Mouse (Mus musculus) stomach, embryonic 15.5 days (tissue): Measurements from ENCODE around the gene Ffar3. TPM values are rescaled to one million over a fixed set of nuclear protein-coding genes. Genes with fewer than 3 reads are reported as not detected.

Source experiments
- ATAC-seq: fragments of 200-750 bp; cut with Nextera tagmentation; 2 replicates; pipeline ENCODE4 v1.8.0; 2017; ENCODE audit warnings: low read depth, moderate number of reproducible peaks, moderate TSS enrichment; ENCODE audit not compliant: insufficient read depth, low FRiP score
- H3K27ac ChIP-seq: fragments of 300-500 bp; sonication (generic); 2 replicates; pipeline ENCODE4 v1.5.1; 2015; ENCODE audit warnings: mild to moderate bottlenecking, inconsistent platforms
- H3K27me3 ChIP-seq: fragments of 300-500 bp; sonication (generic); replicated peaks from 2 replicates; pipeline ENCODE4 v1.6.1; 2015; ENCODE audit warnings: inconsistent platforms
- H3K36me3 ChIP-seq: fragments of 300-500 bp; sonication (generic); 2 replicates; pipeline ENCODE4 v1.6.1; 2015; ENCODE audit warnings: inconsistent platforms
- H3K4me1 ChIP-seq: fragments of 300-500 bp; sonication (generic); 2 replicates; pipeline ENCODE4 v1.6.1; 2015; ENCODE audit warnings: inconsistent platforms
- H3K4me2 ChIP-seq: fragments of 300-500 bp; sonication (generic); 2 replicates; pipeline ENCODE4 v1.6.1; 2015; ENCODE audit warnings: mild to moderate bottlenecking, inconsistent platforms
- H3K4me3 ChIP-seq: fragments of 300-500 bp; sonication (generic); replicated peaks from 2 replicates; pipeline ENCODE4 v1.5.1; 2015; ENCODE audit warnings: inconsistent platforms
- H3K9ac ChIP-seq: fragments of 300-500 bp; sonication (generic); 2 replicates; pipeline ENCODE4 v1.6.1; 2015; ENCODE audit warnings: inconsistent platforms
- H3K9me3 ChIP-seq: fragments of 300-500 bp; sonication (generic); 2 replicates; pipeline ENCODE4 v1.6.1; 2016; ENCODE audit warnings: inconsistent platforms
- WGBS: fragments of 180-500 bp; shearing (Covaris S2); methylation state at CpG from one replicate; pipeline ENCODE4 v1.1.7; 2015; 5-methylcytosine and 5-hydroxymethylcytosine counted together
- polyA plus RNA-seq: library from polyadenylated mRNA; unstranded; fragments of >200 nt; fragmentation: Nextera tagmentation; extraction: Ambion mirVana; gene quantifications from 2 replicates; pipeline ENCODE4 v1.2.1, GENCODE M21; 2015

Gene Ffar3
- polyA plus RNA-seq, 1 experiment from 2014 or later, result 0.41 TPM

DNA sequence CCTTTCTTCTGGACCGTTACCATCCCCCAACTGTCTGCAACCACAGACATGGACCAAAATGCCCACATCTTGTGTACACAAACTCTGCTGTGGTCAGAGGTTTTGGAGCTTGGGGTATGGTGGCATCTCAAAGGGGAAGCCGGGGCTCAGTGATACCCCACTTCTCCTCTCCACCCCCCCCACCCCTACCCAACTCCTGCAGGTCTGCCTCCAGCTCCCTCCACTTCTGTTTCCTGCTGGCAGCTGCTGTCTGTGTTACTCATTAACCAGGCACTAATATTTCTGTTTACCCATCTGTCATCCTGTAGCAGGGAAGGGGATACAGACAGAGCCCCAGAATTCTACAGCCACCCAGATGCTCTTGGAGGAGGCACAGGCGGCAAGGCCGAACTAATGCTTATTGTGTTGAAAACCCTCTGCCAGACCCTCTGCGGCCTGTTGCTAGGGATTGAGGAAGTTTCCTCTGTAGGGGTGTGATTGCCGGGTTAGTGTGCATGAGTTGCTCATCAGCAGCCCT, 43.6 kb downstream of the Ffar3 start:
- 0 out of 2 replicates have a peak overlapping the region, but pooled peaks have one; percentile 19 for H3K4me2 ChIP-seq
- WGBS, result 53% methylated on average over 6 of the region's 6 CpGs
- peak; percentile 80 for ATAC-seq
- no peaks in the 10 kb centered on the region for H3K36me3 ChIP-seq
- peak overlapping the region; percentile 76 for H3K27ac ChIP-seq
- H3K4me1 ChIP-seq, result peaks cover 10% of the 10 kb centered on the region
- no peaks in the 10 kb centered on the region for H3K9me3 ChIP-seq
- no peak overlapping the region for H3K9ac ChIP-seq
- H3K27me3 ChIP-seq, result no peaks in the 10 kb centered on the region
- no peak overlapping the region for H3K4me3 ChIP-seq

DNA sequence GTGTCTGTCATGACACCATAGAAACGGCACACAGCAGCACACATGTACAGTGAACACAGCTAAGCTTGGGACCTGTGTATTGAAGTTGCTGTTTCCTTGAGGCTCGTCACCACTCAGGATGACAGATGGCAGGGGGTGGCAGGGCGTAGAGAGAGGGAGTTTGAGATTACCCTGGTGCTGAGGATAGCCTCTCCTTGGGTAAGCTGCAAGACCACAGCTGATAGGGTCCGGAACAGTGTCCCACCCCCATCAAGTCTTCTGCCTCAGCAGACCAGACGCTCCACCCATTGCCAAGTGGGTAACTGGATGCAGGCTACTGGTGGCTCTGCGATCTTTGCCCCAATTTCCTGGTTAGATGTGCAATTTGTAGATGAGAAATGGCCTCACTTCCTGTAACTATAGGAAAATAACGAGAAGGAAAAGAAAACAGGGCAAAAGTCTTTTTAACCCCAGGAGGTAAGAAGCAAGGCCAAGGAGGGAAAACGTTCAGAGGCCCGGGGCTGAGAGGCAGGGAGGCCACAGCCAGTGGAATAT, 44.2 kb downstream of the Ffar3 start:
- no peak overlapping the region for H3K9ac ChIP-seq
- H3K27ac ChIP-seq, result peak overlapping the region; percentile 76
- H3K4me2 ChIP-seq, result 0 out of 2 replicates have a peak overlapping the region, but pooled peaks have one; percentile 19
- peak; percentile 21; the same call in 1 of the 2 replicates for ATAC-seq
- WGBS, result 37% methylated on average over 9 of the region's 9 CpGs
- H3K4me3 ChIP-seq, result no peak overlapping the region
- peaks cover 10% of the 10 kb centered on the region for H3K4me1 ChIP-seq
- H3K9me3 ChIP-seq, result no peaks in the 10 kb centered on the region
- H3K27me3 ChIP-seq, result no peaks in the 10 kb centered on the region
- no peaks in the 10 kb centered on the region for H3K36me3 ChIP-seq

DNA sequence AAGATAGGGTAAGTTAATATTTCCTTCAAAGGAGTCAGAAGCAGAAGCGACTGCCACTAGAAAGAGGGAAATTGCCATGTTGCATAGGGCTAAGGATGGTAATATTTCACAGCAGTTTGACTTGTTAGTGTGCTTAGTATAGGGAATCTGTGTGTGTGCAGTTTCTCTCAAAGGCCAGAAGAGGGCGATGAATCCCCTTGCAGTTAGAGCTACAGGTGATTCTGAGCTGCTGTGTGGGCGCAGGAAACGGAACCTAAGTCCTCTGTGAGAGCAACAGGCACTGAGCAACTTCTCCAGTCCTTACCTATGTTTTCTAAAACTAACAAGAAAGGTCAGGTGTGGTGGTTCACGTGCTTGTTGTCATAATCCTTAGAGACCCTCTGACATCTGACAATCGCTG, 45.7 kb downstream of the Ffar3 start:
- Histone ChIP-seq H3K9me3 (no peaks in the 10 kb centered on the region), H3K4me3 (no peak overlapping the region), H3K9ac (no peak overlapping the region), H3K27me3 (no peaks in the 10 kb centered on the region), H3K4me2 (no peak overlapping the region), H3K4me1 (peaks cover 10% of the 10 kb centered on the region), H3K36me3 (no peaks in the 10 kb centered on the region), H3K27ac (no peak overlapping the region)
- WGBS, result 61% methylated on average over 6 of the region's 6 CpGs
- ATAC-seq, result no peak

DNA sequence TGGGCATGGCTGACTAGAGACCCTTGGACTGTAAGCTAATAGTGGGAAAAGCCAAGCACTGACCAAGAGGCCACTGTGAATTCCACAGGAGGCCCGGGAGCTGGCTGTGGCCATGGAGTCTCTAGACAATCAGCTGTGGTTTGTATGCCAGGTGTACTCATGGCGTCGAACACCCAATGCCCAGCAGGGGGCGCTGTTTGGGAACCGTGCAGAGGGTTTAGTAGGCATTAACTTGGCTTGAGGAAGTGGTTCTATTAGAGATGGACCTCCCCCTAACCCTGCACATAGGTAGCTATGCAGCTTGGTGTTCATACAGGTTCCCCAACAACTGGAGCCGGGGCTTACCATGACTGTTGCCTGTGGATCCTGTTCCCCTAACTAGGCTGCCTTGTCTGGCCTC, 50.1 kb downstream of the Ffar3 start:
- Histone ChIP-seq H3K27ac (no peak overlapping the region), H3K9ac (no peak overlapping the region), H3K36me3 (no peaks in the 10 kb centered on the region), H3K4me1 (0 out of 2 replicates have a peak, but pooled peaks cover 4% of the 10 kb centered on the region), H3K27me3 (no peaks in the 10 kb centered on the region), H3K4me3 (no peak overlapping the region), H3K9me3 (no peaks in the 10 kb centered on the region), H3K4me2 (no peak overlapping the region)
- ATAC-seq, result no peak
- WGBS, result 49% methylated on average over 6 of the region's 6 CpGs

Other genes starting within 250 kb of the Ffar3 start
- 6.8 and 7.4 TPM in 2 replicates for gene Upk1a, start 243.3 kb downstream of the Ffar3 start, polyA plus RNA-seq
- gene Cox6b1, start 230.0 kb downstream of the Ffar3 start, polyA plus RNA-seq, result 994 and 1,014 TPM in 2 replicates
- gene Etv2, start 220.3 kb downstream of the Ffar3 start, polyA plus RNA-seq, result not detected in 2 replicates
- gene Rbm42, start 205.9 kb downstream of the Ffar3 start, polyA plus RNA-seq, result 110 and 111 TPM in 2 replicates
- gene Haus5, start 191.2 kb downstream of the Ffar3 start, polyA plus RNA-seq, result 39.1 and 47.7 TPM in 2 replicates
- not detected in 2 replicates for gene Pmis2, start 184.6 kb downstream of the Ffar3 start, polyA plus RNA-seq
- 4.2 and 6.6 TPM in 2 replicates for gene 2200002J24Rik, start 157.3 kb downstream of the Ffar3 start, polyA plus RNA-seq
- 4.9 and 9.2 TPM in 2 replicates for gene Atp4a, start 144.0 kb downstream of the Ffar3 start, polyA plus RNA-seq
- gene Tmem147, start 126.6 kb downstream of the Ffar3 start, polyA plus RNA-seq, result 227 and 239 TPM in 2 replicates
- gene Gapdhs, start 112.5 kb downstream of the Ffar3 start, polyA plus RNA-seq, result 0.50 and 0.73 TPM in 2 replicates
- gene Sbsn, start 104.7 kb downstream of the Ffar3 start, polyA plus RNA-seq, result 8.4 and 17.9 TPM in 2 replicates
- 70.8 and 142 TPM in 2 replicates for gene Dmkn, start 92.4 kb downstream of the Ffar3 start, polyA plus RNA-seq
- 96.1 and 227 TPM in 2 replicates for gene Krtdap, start 68.3 kb downstream of the Ffar3 start, polyA plus RNA-seq
- 14.9 and 26.5 TPM in 2 replicates for gene Ffar2, start 32.4 kb downstream of the Ffar3 start, polyA plus RNA-seq
- gene Ffar1, start 5.4 kb upstream of the Ffar3 start, polyA plus RNA-seq, result 0.26 and 0.30 TPM in 2 replicates
- 0.15 and 0.22 TPM in 2 replicates for gene Cd22, start 24.2 kb upstream of the Ffar3 start, polyA plus RNA-seq
- 0.31 and 0.48 TPM in 2 replicates for gene Mag, start 58.7 kb upstream of the Ffar3 start, polyA plus RNA-seq
- 0.62 TPM in 1 of 2 replicates, not detected in the other for gene Hamp2, start 68.5 kb upstream of the Ffar3 start, polyA plus RNA-seq
- gene Hamp, start 87.9 kb upstream of the Ffar3 start, polyA plus RNA-seq, result 0.39 and 1.8 TPM in 2 replicates
- gene Usf2, start 100.6 kb upstream of the Ffar3 start, polyA plus RNA-seq, result 19.9 and 22.9 TPM in 2 replicates
- gene Lsr, start 117.3 kb upstream of the Ffar3 start, polyA plus RNA-seq, result 102 and 116 TPM in 2 replicates
- gene Fam187b, start 117.6 kb upstream of the Ffar3 start, polyA plus RNA-seq, result 8.7 and 9.7 TPM in 2 replicates
- gene Fxyd5, start 186.3 kb upstream of the Ffar3 start, polyA plus RNA-seq, result 27.1 and 29.0 TPM in 2 replicates
- gene Fxyd7, start 195.3 kb upstream of the Ffar3 start, polyA plus RNA-seq, result 21.6 and 25.0 TPM in 2 replicates
- 89.3 and 110 TPM in 2 replicates for gene Fxyd1, start 201.0 kb upstream of the Ffar3 start, polyA plus RNA-seq
- gene Lgi4, start 203.2 kb upstream of the Ffar3 start, polyA plus RNA-seq, result 1.6 and 1.9 TPM in 2 replicates
- 364 and 383 TPM in 2 replicates for gene Fxyd3, start 220.5 kb upstream of the Ffar3 start, polyA plus RNA-seq